Mouse (Mus musculus) Patski (cell line): ENCODE results near the gene Gabbr2. TPM values are rescaled to one million over a fixed set of nuclear protein-coding genes. Genes with fewer than 3 reads are reported as not detected.

ENCODE experiments used
- ATAC-seq: fragments of 100-300 bp; one replicate; pipeline ENCODE4 v1.8.0; 2021
- CTCF ChIA-PET: fragments of 350-600 bp; sonication (Branson Sonifier 250); formaldehyde crosslinking; loops from one replicate; lab custom pipeline; 2022; ENCODE audit warnings: inconsistent platforms; lab: Charles Lee
- POLR2A ChIA-PET: fragments of 350-600 bp; sonication (Branson Sonifier 250); formaldehyde crosslinking; loops from one replicate; lab custom pipeline; 2022; ENCODE audit warnings: antibody characterized with exemption, inconsistent platforms; lab: Charles Lee
- DNase-seq: peaks from one replicate; pipeline ENCODE4 v3.0.0-alpha.2; 2011; ENCODE audit warnings: low read depth, low spot score
- H3K27me3 ChIP-seq: fragments of 371-371 bp; one replicate; pipeline ENCODE4 v1.5.1; 2021
- CTCF ChIP-seq: fragments of 100-300 bp; IDR thresholded peaks from one replicate; pipeline ENCODE4 v1.5.1; 2021
- in situ Hi-C: fragments of 300-500 bp; cut with MboI; formaldehyde crosslinking; loops from 3 replicates; pipeline ENCODE4 v1.11.1; 2018; ENCODE audit warnings: low pct_unique_long_range_greater_than_20kb, mixed read lengths
- polyA plus RNA-seq: library from polyadenylated mRNA; unstranded; gene quantifications from one replicate; pipeline ENCODE4 v1.2.3, GENCODE M21; 2021

The Gabbr2 gene
- polyA plus RNA-seq, 1 experiment from 2014 or later = not detected

- ATAC-seq (no peak), DNase-seq (no peak)
- CTCF ChIA-PET = no interaction called here
- no peak for TF ChIP-seq CTCF
- peaks cover 5% of the 10 kb centered on the region for H3K27me3 ChIP-seq
- POLR2A ChIA-PET = no interaction called here
- in situ Hi-C loops = no loop called here
Observed at GRCm38 (mm10) chr4:46772591-46772990, 219.1 kb downstream of the Gabbr2 start.

GRCm38 (mm10) chr4:46771116-46771515 is 220.6 kb downstream of the Gabbr2 start:
- ATAC-seq (no peak), DNase-seq (no peak)
- in situ Hi-C loops = no loop called here
- CTCF ChIA-PET = no interaction called here
- peaks cover 5% of the 10 kb centered on the region for H3K27me3 ChIP-seq
- TF ChIP-seq CTCF = no peak
- POLR2A ChIA-PET = no interaction called here

DNA sequence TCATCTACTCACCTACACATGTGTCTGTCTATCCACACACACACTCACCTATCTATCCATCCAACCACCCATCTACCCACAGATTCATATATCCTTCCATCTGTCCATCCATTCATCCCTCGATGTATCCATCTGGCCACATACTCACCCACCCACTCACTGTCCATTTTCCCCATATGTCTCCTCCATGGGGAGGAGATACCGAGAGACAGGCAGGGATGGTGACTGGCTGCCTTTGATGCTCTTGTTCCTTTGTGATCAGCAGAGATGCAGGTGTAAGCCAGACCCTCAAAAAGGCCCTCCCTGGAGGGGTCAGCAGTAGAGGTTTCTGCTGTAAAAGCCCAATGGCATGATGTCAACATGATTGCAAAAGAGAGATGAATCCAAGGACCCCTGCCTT is 221.0 kb downstream of the Gabbr2 start:
- no peak for TF ChIP-seq CTCF
- ATAC-seq (no peak), DNase-seq (no peak)
- CTCF ChIA-PET = no interaction called here
- POLR2A ChIA-PET = no interaction called here
- in situ Hi-C loops = no loop called here
- H3K27me3 ChIP-seq = peaks cover 5% of the 10 kb centered on the region

DNA sequence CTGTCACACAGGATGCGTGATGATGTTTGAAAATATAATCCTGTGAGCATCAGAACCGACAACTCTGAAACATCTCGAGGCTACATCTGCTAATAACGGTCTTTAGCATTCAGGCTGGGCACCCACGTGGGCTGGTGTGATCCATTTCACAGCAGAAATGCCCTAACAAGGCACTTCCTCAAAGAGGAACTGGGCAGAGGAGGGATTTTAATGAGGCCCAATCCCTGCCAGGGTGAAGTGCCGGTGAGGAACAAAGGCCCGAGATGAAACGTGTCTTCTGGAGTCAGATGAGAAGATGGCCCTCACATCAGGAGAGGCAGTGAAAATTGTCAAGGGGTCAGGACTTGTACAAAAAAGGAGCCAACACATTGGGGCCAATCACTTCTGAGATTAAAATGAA is 221.6 kb downstream of the Gabbr2 start:
- peaks cover 5% of the 10 kb centered on the region for H3K27me3 ChIP-seq
- ATAC-seq = no peak
- POLR2A ChIA-PET = no interaction called here
- in situ Hi-C loops = no loop called here
- CTCF ChIA-PET = no interaction called here
- no peak for DNase-seq
- TF ChIP-seq CTCF = no peak

DNA sequence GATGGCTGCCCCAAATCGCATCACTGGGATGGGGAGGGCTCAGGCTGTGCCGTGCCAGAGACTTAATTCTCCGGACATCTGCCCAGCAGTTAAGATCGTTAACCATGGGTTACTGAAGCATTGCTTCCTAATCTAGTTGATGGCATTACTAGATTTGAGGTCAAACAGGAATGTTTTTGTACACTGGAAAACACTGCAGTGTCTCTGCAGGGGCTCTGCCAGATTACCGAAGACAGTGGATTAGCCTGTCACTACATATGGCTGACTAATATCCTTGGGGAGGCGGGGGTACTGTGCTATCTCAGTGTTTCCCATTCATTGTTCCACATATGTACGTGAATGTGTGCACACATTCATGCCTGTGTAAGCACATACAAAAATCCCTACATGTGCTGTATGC is 225.3 kb downstream of the Gabbr2 start:
- no peak for ATAC-seq
- no peak for DNase-seq
- H3K27me3 ChIP-seq = peaks cover 5% of the 10 kb centered on the region
- TF ChIP-seq CTCF = no peak
- ChIA-PET CTCF (no interaction called here), POLR2A (no interaction called here)
- in situ Hi-C loops = no loop called here

- TF ChIP-seq CTCF = no peak
- ChIA-PET POLR2A (interaction anchor here (0.8 kb wide), 1 partner anchor 14 kb away, joined by 3 read pairs; no protein-coding TSS in a partner anchor), CTCF (no interaction called here)
- ATAC-seq (no peak), DNase-seq (no peak)
- in situ Hi-C loops = no loop called here
- peaks cover 7% of the 10 kb centered on the region for H3K27me3 ChIP-seq
Observed at GRCm38 (mm10) chr4:46759838-46760237, 231.8 kb downstream of the Gabbr2 start.

DNA sequence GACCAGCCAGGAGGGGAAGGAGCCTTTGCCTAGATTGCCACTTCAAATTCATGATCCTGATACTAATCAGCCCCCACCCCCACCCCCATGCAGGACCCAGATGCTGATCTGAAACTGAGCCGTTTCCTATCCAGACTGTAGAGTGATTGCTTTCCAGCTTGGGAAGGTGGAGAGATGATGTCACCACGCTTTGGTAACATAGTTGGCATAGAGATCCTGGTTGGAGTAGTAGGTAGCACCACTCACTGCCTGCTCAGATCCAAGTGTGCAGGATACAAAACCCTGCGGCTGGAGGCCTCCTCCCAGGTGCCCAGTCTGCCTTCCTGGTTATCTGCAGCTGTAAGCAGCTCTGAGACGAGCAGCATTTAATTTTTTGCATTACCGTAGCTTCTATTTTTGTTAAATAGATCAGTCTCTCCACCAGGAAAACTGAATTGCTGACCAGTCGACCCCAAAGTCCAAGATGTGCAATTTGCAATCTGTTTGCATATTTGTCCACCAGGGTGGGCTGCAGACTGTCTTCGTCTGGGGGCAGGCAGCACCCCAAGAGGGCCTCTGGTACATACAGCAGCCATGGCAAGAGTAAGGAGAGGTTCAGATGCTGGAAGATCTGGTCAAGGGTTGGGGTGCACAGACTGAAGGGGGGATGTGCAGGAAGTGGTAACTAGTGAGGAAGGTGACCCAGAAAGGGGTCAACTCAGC is 233.2 kb downstream of the Gabbr2 start:
- in situ Hi-C loops = no loop called here
- DNase-seq (no peak), ATAC-seq (no peak)
- no peak for TF ChIP-seq CTCF
- ChIA-PET POLR2A (no interaction called here), CTCF (no interaction called here)
- H3K27me3 ChIP-seq = peaks cover 7% of the 10 kb centered on the region

DNA sequence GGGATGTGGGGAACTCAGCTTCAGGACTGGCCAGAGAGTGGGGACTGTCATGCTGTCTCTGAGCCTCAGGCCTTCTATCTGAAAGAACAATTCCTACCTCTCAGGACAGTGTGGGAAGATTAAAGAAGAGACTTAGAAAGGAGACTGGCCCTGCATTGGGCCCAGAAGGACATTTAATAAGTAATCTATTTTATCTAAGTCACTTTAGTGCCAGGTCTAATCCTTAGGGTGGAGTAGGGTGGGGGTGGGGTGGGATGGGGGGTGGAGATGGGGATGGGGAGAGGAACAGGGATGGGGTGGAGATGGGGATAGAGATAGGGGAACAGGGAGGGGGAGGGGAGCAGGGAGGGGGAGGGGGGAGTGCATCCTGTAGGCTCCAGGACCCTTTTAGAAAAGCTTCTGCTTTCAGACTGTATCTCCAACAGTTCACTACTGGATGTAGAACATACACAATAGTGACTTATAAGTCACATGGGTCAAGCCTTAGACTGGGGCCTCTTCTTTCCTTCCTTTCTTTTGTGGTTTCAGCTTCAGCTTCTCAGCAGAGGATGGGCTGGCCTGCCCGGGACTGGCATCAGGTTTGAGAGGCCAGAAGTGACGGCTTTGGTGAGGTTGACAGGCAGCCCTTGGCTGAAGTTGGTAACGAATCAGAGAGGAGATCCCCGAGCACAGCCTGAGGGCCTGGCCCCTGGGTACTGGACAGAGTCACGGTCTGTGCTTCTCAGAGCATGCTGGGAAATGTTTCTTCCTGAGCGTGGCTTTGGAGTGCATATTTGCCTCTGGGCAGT is 237.1 kb downstream of the Gabbr2 start:
- in situ Hi-C loops = no loop called here
- H3K27me3 ChIP-seq = peaks cover 9% of the 10 kb centered on the region
- POLR2A ChIA-PET = no interaction called here
- no peak for DNase-seq
- no peak for TF ChIP-seq CTCF
- CTCF ChIA-PET = no interaction called here
- no peak for ATAC-seq

DNA sequence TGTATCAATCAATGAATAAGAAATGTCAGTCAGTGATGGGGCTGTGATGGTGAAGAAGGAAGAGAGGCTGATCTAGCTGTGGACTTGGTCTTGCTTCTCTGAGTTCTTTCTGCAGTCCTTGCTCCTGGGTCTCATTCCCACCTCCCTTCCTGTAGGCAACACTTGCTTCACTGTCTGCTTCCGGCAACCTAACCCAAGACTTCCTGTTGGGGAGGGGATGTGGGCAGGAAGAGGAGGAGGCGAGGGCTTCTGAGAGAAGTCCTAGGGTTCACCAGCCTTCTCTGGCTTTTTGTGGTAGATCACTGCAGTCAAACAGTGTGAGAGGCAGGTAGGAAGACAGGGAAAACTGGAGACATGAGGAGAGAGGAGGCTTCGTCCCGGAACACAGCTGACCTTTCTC is 239.4 kb downstream of the Gabbr2 start:
- DNase-seq = no peak
- POLR2A ChIA-PET = no interaction called here
- H3K27me3 ChIP-seq = peaks cover 2% of the 10 kb centered on the region
- CTCF ChIA-PET = no interaction called here
- TF ChIP-seq CTCF = no peak
- no peak for ATAC-seq
- in situ Hi-C loops = no loop called here

DNA sequence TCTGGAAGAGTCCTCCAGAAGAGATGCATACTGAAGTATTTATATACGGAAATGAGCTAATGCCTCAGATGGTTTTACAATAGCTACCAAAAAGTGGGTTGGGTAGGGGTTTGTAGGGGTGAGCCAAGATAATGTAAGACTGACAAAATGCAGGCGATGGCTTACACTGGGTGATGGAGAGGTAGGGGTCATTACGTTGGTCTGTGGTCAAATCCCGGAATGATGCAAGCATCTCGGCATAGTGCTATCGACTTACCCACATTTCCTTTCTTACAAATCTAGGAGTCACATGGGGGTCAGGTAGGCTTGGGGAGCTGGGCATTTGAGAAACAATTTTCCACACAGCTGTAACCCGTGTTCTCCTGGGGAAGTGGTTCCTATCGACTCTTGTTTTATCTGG is 242.7 kb downstream of the Gabbr2 start:
- in situ Hi-C loops = no loop called here
- peaks cover 2% of the 10 kb centered on the region for H3K27me3 ChIP-seq
- CTCF ChIA-PET = no interaction called here
- DNase-seq = no peak
- TF ChIP-seq CTCF = no peak
- POLR2A ChIA-PET = no interaction called here
- no peak for ATAC-seq

- TF ChIP-seq CTCF = no peak
- in situ Hi-C loops = no loop called here
- DNase-seq = no peak
- no peak for ATAC-seq
- POLR2A ChIA-PET = no interaction called here
- CTCF ChIA-PET = no interaction called here
- no peaks in the 10 kb centered on the region for H3K27me3 ChIP-seq
Observed at GRCm38 (mm10) chr4:46747007-46747746, 244.5 kb downstream of the Gabbr2 start.
